Mouse (Mus musculus): ENCODE data around the gene Ndufaf2. TPM values are rescaled to one million over a fixed set of nuclear protein-coding genes. Genes with fewer than 3 reads are reported as not detected.

Ndufaf2 gene
- polyA plus RNA-seq, 1 experiment from 2014 or later: 76.7 TPM

Other genes starting within 250 kb of the Ndufaf2 start
- 76.2 and 79.8 TPM in 2 replicates for gene Smim15, start 114.2 kb downstream of the Ndufaf2 start, polyA plus RNA-seq (2015; fragmentation: Nextera tagmentation; extraction: Ambion mirVana)
- gene Ercc8, start 108 bp upstream of the Ndufaf2 start, polyA plus RNA-seq (2015; fragmentation: Nextera tagmentation; extraction: Ambion mirVana): 15.5 and 16.7 TPM in 2 replicates
- gene Elovl7, start 55.8 kb upstream of the Ndufaf2 start, polyA plus RNA-seq (2015; fragmentation: Nextera tagmentation; extraction: Ambion mirVana): 14.6 and 17.8 TPM in 2 replicates
- 10.7 and 13.7 TPM in 2 replicates for gene Depdc1b, start 157.7 kb upstream of the Ndufaf2 start, polyA plus RNA-seq (2015; fragmentation: Nextera tagmentation; extraction: Ambion mirVana)

Data from kidney, embryonic 15.5 days (tissue).